Mouse (Mus musculus): ENCODE results near the gene Kcnj12.

DNA sequence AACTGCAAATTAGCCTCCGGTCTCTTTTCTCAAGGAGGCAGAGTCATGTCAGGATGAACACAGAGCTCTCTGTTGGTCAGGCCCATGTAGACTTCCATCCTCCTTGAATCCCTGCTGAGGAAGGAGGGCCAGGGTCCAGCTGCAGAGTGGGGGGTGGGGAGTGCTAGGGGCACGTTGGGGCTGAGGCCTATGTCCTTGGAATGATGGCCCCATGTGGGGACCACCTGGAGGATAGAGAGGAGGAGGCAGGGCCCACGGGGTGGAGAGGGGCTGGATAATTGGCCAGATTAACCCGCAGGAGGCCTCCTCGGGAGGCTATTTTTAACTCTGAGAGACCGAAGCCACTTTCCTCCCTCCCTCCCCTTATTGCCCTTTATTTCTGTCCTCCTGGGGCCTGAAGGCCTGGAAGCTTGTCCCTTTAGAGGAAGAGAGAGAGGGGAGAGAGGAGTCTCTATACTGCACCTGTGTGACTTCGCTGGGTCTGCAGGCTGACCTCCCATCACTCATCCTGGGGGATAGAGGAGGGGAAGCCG is 5.4 kb upstream of the Kcnj12 start:
- TF ChIP-seq CTCF (IDR thresholded peaks at IDR 0.05) (no peak), POLR2A (IDR thresholded peaks at IDR 0.05; ENCODE audit: insufficient read depth, low read depth, low read length) (no peak), EP300 (IDR thresholded peaks at IDR 0.05; ENCODE audit: insufficient read depth, low read depth, low read length) (no peak)
